Mouse (Mus musculus) liver, embryonic 12.5 days (tissue): Measurements from ENCODE around the gene Atg101. TPM values are rescaled to one million over a fixed set of nuclear protein-coding genes. Genes with fewer than 3 reads are reported as not detected.
A peak's percentile ranks its signal among the peaks of the same experiment; 100 is the strongest.

Experiments used
- ATAC-seq: fragments of 200-750 bp; cut with Nextera tagmentation; 2 replicates; pipeline ENCODE4 v1.8.0; 2017; ENCODE audit warnings: moderate number of reproducible peaks, mild to moderate bottlenecking, moderate library complexity
- H3K27ac ChIP-seq: fragments of 300-500 bp; sonication (generic); 2 replicates; pipeline ENCODE4 v1.5.1; 2016; ENCODE audit warnings: mild to moderate bottlenecking
- H3K27me3 ChIP-seq: fragments of 300-500 bp; sonication (generic); replicated peaks from 2 replicates; pipeline ENCODE4 v1.6.1; 2016; ENCODE audit warnings: mild to moderate bottlenecking, moderate library complexity
- H3K36me3 ChIP-seq: fragments of 300-500 bp; sonication (generic); 2 replicates; pipeline ENCODE4 v1.6.1; 2016; ENCODE audit warnings: mild to moderate bottlenecking, moderate library complexity
- H3K4me1 ChIP-seq: fragments of 300-500 bp; sonication (generic); 2 replicates; pipeline ENCODE4 v1.6.1; 2016
- H3K4me2 ChIP-seq: fragments of 300-500 bp; sonication (generic); 2 replicates; pipeline ENCODE4 v1.6.1; 2016; ENCODE audit warnings: mild to moderate bottlenecking, moderate library complexity
- H3K4me3 ChIP-seq: fragments of 300-500 bp; sonication (generic); 2 replicates; pipeline ENCODE4 v1.5.1; 2016; ENCODE audit warnings: mild to moderate bottlenecking, moderate library complexity
- H3K9ac ChIP-seq: fragments of 300-500 bp; sonication (generic); 2 replicates; pipeline ENCODE4 v1.6.1; 2016; ENCODE audit warnings: mild to moderate bottlenecking, moderate library complexity
- H3K9me3 ChIP-seq: fragments of 300-500 bp; sonication (generic); replicated peaks from 2 replicates; pipeline ENCODE4 v1.6.1; 2016; ENCODE audit warnings: mild to moderate bottlenecking, moderate library complexity
- WGBS: fragments of 180-500 bp; shearing (Covaris S2); methylation state at CpG from one replicate; pipeline ENCODE4 v1.1.7; 2016; ENCODE audit not compliant: insufficient replicate concordance; 5-methylcytosine and 5-hydroxymethylcytosine counted together
- polyA plus RNA-seq: library from polyadenylated mRNA; unstranded; fragments of >200 nt; fragmentation: Nextera tagmentation; extraction: Ambion mirVana; gene quantifications from 2 replicates; pipeline ENCODE4 v1.2.1, GENCODE M21; 2016

The Atg101 gene
- polyA plus RNA-seq, 1 experiment from 2014 or later = 31.7 TPM

- no peak for ATAC-seq
- H3K27me3 ChIP-seq = peaks cover 31% of the 10 kb centered on the region
- peaks cover 7% of the 10 kb centered on the region for H3K4me1 ChIP-seq
- H3K36me3 ChIP-seq = peaks cover 4% of the 10 kb centered on the region; the same call in 1 of the 2 replicates
- H3K9ac ChIP-seq = no peak overlapping the region
- no peaks in the 10 kb centered on the region for H3K9me3 ChIP-seq
- 81% methylated on average over 15 of the region's 15 CpGs for WGBS
- H3K4me3 ChIP-seq = no peak overlapping the region
- H3K27ac ChIP-seq = no peak overlapping the region
- no peak overlapping the region for H3K4me2 ChIP-seq
These were observed 12.6 kb upstream of the Atg101 start for GRCm38 (mm10) chr15:101271513-101271912.

- ATAC-seq = no peak
- Histone ChIP-seq H3K9ac (no peak overlapping the region), H3K4me2 (no peak overlapping the region), H3K4me3 (no peak overlapping the region), H3K4me1 (no peaks in the 10 kb centered on the region), H3K27me3 (peaks cover 3% of the 10 kb centered on the region), H3K27ac (no peak overlapping the region), H3K36me3 (peaks cover 4% of the 10 kb centered on the region; the same call in 1 of the 2 replicates), H3K9me3 (no peaks in the 10 kb centered on the region)
- WGBS = 34% methylated on average over 6 of the region's 6 CpGs
These were observed 9.7 kb upstream of the Atg101 start for GRCm38 (mm10) chr15:101274380-101274779.

GRCm38 (mm10) chr15:101277351-101277899, 6.6 kb upstream of the Atg101 start:
- H3K9ac ChIP-seq = no peak overlapping the region
- H3K4me1 ChIP-seq = no peaks in the 10 kb centered on the region
- WGBS = 71% methylated on average over 11 of the region's 11 CpGs
- no peak overlapping the region for H3K27ac ChIP-seq
- H3K27me3 ChIP-seq = no peaks in the 10 kb centered on the region
- no peak for ATAC-seq
- H3K4me3 ChIP-seq = no peak overlapping the region
- no peak overlapping the region for H3K4me2 ChIP-seq
- no peaks in the 10 kb centered on the region for H3K9me3 ChIP-seq
- no peaks in the 10 kb centered on the region for H3K36me3 ChIP-seq

- no peak for ATAC-seq
- H3K27me3 ChIP-seq = no peaks in the 10 kb centered on the region
- H3K9ac ChIP-seq = no peak overlapping the region
- 47% methylated on average over 5 of the region's 5 CpGs for WGBS
- peaks cover 8% of the 10 kb centered on the region; the same call in 1 of the 2 replicates for H3K4me1 ChIP-seq
- H3K36me3 ChIP-seq = no peaks in the 10 kb centered on the region
- no peak overlapping the region for H3K27ac ChIP-seq
- no peak overlapping the region for H3K4me3 ChIP-seq
- no peaks in the 10 kb centered on the region for H3K9me3 ChIP-seq
- no peak overlapping the region for H3K4me2 ChIP-seq
These were observed 5.5 kb upstream of the Atg101 start for GRCm38 (mm10) chr15:101278589-101278988.

- Histone ChIP-seq H3K27me3 (no peaks in the 10 kb centered on the region), H3K27ac (no peak overlapping the region), H3K4me3 (no peak overlapping the region), H3K36me3 (no peaks in the 10 kb centered on the region), H3K9me3 (no peaks in the 10 kb centered on the region), H3K4me2 (no peak overlapping the region), H3K4me1 (peaks cover 11% of the 10 kb centered on the region; the same call in 1 of the 2 replicates), H3K9ac (no peak overlapping the region)
- 57% methylated on average over 12 of the region's 12 CpGs for whole genome bisulfite sequencing
- no peak for ATAC-seq
These were observed 4.6 kb upstream of the Atg101 start for GRCm38 (mm10) chr15:101279430-101279999.

GRCm38 (mm10) chr15:101282471-101282870, 1.6 kb upstream of the Atg101 start:
- Histone ChIP-seq H3K36me3 (peaks cover 14% of the 10 kb centered on the region), H3K27ac (no peak overlapping the region), H3K9ac (no peak overlapping the region), H3K4me1 (peaks cover 31% of the 10 kb centered on the region), H3K27me3 (no peaks in the 10 kb centered on the region), H3K9me3 (no peaks in the 10 kb centered on the region), H3K4me2 (no peak overlapping the region), H3K4me3 (no peak overlapping the region)
- ATAC-seq = no peak
- WGBS = 51% methylated on average over 5 of the region's 5 CpGs

- Histone ChIP-seq H3K36me3 (peaks cover 22% of the 10 kb centered on the region), H3K9me3 (no peaks in the 10 kb centered on the region), H3K9ac (peak overlapping the region; percentile 89), H3K27me3 (no peaks in the 10 kb centered on the region), H3K4me2 (peak overlapping the region; percentile 89), H3K27ac (peak overlapping the region; percentile 34; the same call in 1 of the 2 replicates), H3K4me3 (peak overlapping the region; percentile 93), H3K4me1 (peaks cover 31% of the 10 kb centered on the region)
- peak; percentile 25; the same call in 1 of the 2 replicates for ATAC-seq
- WGBS = 2% methylated on average over 26 of the region's 26 CpGs
These were observed 725 bp upstream of the Atg101 start for GRCm38 (mm10) chr15:101283183-101283910.

GRCm38 (mm10) chr15:101286129-101286770, 2.2 kb downstream of the Atg101 start:
- Histone ChIP-seq H3K4me3 (no peak overlapping the region), H3K9me3 (no peaks in the 10 kb centered on the region), H3K9ac (no peak overlapping the region), H3K27me3 (no peaks in the 10 kb centered on the region), H3K4me2 (no peak overlapping the region), H3K27ac (no peak overlapping the region), H3K36me3 (peaks cover 51% of the 10 kb centered on the region), H3K4me1 (peaks cover 31% of the 10 kb centered on the region)
- ATAC-seq = no peak
- WGBS = 67% methylated on average over 9 of the region's 9 CpGs

GRCm38 (mm10) chr15:101287361-101287760, 3.3 kb downstream of the Atg101 start:
- H3K4me3 ChIP-seq = no peak overlapping the region
- H3K9me3 ChIP-seq = no peaks in the 10 kb centered on the region
- WGBS = 88% methylated on average over 6 of the region's 6 CpGs
- no peaks in the 10 kb centered on the region for H3K27me3 ChIP-seq
- no peak for ATAC-seq
- H3K27ac ChIP-seq = no peak overlapping the region
- no peak overlapping the region for H3K9ac ChIP-seq
- peaks cover 62% of the 10 kb centered on the region for H3K36me3 ChIP-seq
- H3K4me2 ChIP-seq = no peak overlapping the region
- H3K4me1 ChIP-seq = peaks cover 31% of the 10 kb centered on the region

GRCm38 (mm10) chr15:101290354-101290753, 6.3 kb downstream of the Atg101 start:
- Histone ChIP-seq H3K9me3 (no peaks in the 10 kb centered on the region), H3K9ac (no peak overlapping the region)

GRCm38 (mm10) chr15:101292012-101292411, 7.9 kb downstream of the Atg101 start:
- H3K36me3 ChIP-seq = peaks cover 52% of the 10 kb centered on the region
- ATAC-seq = no peak
- no peak overlapping the region for H3K4me2 ChIP-seq
- no peak overlapping the region for H3K27ac ChIP-seq
- no peaks in the 10 kb centered on the region for H3K27me3 ChIP-seq
- whole genome bisulfite sequencing = 76% methylated on average over 3 of the region's 3 CpGs
- no peaks in the 10 kb centered on the region for H3K4me1 ChIP-seq
- H3K9ac ChIP-seq = no peak overlapping the region
- H3K4me3 ChIP-seq = no peak overlapping the region
- H3K9me3 ChIP-seq = no peaks in the 10 kb centered on the region

More at GRCm38 (mm10) chr15:101290354-101290753, 6.3 kb downstream of the Atg101 start:
- no peak overlapping the region for H3K27ac ChIP-seq
- WGBS = 89% methylated on average over 15 of the region's 15 CpGs
- peaks cover 62% of the 10 kb centered on the region for H3K36me3 ChIP-seq
- H3K4me3 ChIP-seq = no peak overlapping the region
- peaks cover 12% of the 10 kb centered on the region for H3K4me1 ChIP-seq
- no peaks in the 10 kb centered on the region for H3K27me3 ChIP-seq
- H3K4me2 ChIP-seq = no peak overlapping the region
- no peak for ATAC-seq
